Mouse (Mus musculus): Measurements from ENCODE around the gene Gm10722. TPM values are rescaled to one million over a fixed set of nuclear protein-coding genes. Genes with fewer than 3 reads are reported as not detected.
A peak's percentile ranks its signal among the peaks of the same experiment; 100 is the strongest.
"Not testable (repeated sequence)": the region's sequence is repeated elsewhere in the genome, so short reads cannot be mapped to it uniquely, and the experiment has no call there.

Gene Gm10722
- polyA plus RNA-seq (2012; rRNA removed) = not detected in 2 replicates

- DNase-seq (ENCODE audit: low read depth) = not testable (repeated sequence)
Measured at GRCm38 (mm10) chr9:3000445-3000972, at the start of gene Gm10722. Gene Gm10722, plus strand, starts transcription at chr9:3000922.

GRCm38 (mm10) chr9:3001006-3001405, 284 bp downstream of the Gm10722 start:
- not testable (repeated sequence) for DNase-seq (ENCODE audit: low read depth)

- peak; percentile 0 for DNase-seq (ENCODE audit: low read depth)
Measured at GRCm38 (mm10) chr9:3001948-3002659, 1.4 kb downstream of the Gm10722 start.

GRCm38 (mm10) chr9:3002794-3003396, 2.2 kb downstream of the Gm10722 start, which contains the start of gene Gm11168:
Gene Gm11168, plus strand, starts transcription at chr9:3003346.
- not testable (repeated sequence) for DNase-seq (ENCODE audit: low read depth)

GRCm38 (mm10) chr9:3006179-3006578, 5.5 kb downstream of the Gm10722 start:
- DNase-seq (ENCODE audit: low read depth) = not testable (repeated sequence)

- not testable (repeated sequence) for DNase-seq (ENCODE audit: low read depth)
Measured at GRCm38 (mm10) chr9:3006636-3007035, 5.9 kb downstream of the Gm10722 start.

- not testable (repeated sequence) for DNase-seq (ENCODE audit: low read depth)
Measured at GRCm38 (mm10) chr9:3007272-3007671, 6.5 kb downstream of the Gm10722 start.

GRCm38 (mm10) chr9:3009331-3009730, 8.6 kb downstream of the Gm10722 start:
- not testable (repeated sequence) for DNase-seq (ENCODE audit: low read depth)

- DNase-seq (ENCODE audit: low read depth) = not testable (repeated sequence)
Measured at GRCm38 (mm10) chr9:3012054-3012621, 11.4 kb downstream of the Gm10722 start.

GRCm38 (mm10) chr9:3012733-3013279, 12.1 kb downstream of the Gm10722 start, which contains the start of gene Gm10721:
Gene Gm10721, plus strand, starts transcription at chr9:3013140.
- DNase-seq (ENCODE audit: low read depth) = not testable (repeated sequence)

- DNase-seq (ENCODE audit: low read depth) = not testable (repeated sequence)
Measured at GRCm38 (mm10) chr9:3015354-3015753, 14.6 kb downstream of the Gm10722 start, which contains the start of gene Gm10720. Gene Gm10720, plus strand, starts transcription at chr9:3015654.

GRCm38 (mm10) chr9:3015896-3016295, 15.2 kb downstream of the Gm10722 start:
- DNase-seq (ENCODE audit: low read depth) = not testable (repeated sequence)

- DNase-seq (ENCODE audit: low read depth) = not testable (repeated sequence)
Measured at GRCm38 (mm10) chr9:3017108-3017507, 16.4 kb downstream of the Gm10722 start, which contains the start of gene Gm10719. Gene Gm10719, plus strand, starts transcription at chr9:3017408.

- not testable (repeated sequence) for DNase-seq (ENCODE audit: low read depth)
Measured at GRCm38 (mm10) chr9:3018944-3019343, 18.2 kb downstream of the Gm10722 start.

GRCm38 (mm10) chr9:3019835-3020727, 19.4 kb downstream of the Gm10722 start:
- not testable (repeated sequence) for DNase-seq (ENCODE audit: low read depth)

GRCm38 (mm10) chr9:3022316-3023008, 21.7 kb downstream of the Gm10722 start:
- not testable (repeated sequence) for DNase-seq (ENCODE audit: low read depth)

GRCm38 (mm10) chr9:3023312-3023984, 22.7 kb downstream of the Gm10722 start, which contains the start of gene Gm10718:
Gene Gm10718, plus strand, starts transcription at chr9:3023547.
- DNase-seq (ENCODE audit: low read depth) = not testable (repeated sequence)

- DNase-seq (ENCODE audit: low read depth) = not testable (repeated sequence)
Measured at GRCm38 (mm10) chr9:3023985-3024648, 23.4 kb downstream of the Gm10722 start.
